Mouse (Mus musculus): ENCODE measurements at regions not wholly inside any gene's neighbourhood (a gene's known extent, or its start where the extent isn't known, plus 50 kb on each side); places are given as distances from the start of the nearest gene placed in this dataset.

DNA sequence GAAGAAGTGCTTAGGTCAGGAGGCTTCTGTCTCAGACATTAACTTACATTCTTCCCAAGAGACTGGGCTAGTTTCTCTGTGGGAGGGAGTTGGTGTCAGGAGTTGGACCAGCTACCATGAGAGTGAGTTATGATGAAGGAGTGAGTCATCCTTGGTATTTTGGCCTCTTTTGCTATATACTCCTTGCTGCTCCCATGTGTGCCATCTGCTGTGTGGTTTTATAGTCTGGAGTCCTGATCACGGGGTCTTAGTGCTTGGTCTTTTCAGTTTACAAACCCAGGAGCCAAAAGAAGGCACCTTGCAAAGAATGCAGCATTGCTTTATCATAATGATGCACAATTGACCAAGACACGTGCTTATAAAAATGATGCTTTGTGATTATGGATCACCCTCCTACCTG lies 56.6 kb downstream of the Zfp503 start:
- intact Hi-C loops (cut with DNase I) = no loop called here
- DNase-seq = no peak

GRCm38 (mm10) chr14:21931944-21932343 lies 57.5 kb downstream of the Zfp503 start:
- intact Hi-C loops (cut with DNase I) = no loop called here
- no peak for DNase-seq

DNA sequence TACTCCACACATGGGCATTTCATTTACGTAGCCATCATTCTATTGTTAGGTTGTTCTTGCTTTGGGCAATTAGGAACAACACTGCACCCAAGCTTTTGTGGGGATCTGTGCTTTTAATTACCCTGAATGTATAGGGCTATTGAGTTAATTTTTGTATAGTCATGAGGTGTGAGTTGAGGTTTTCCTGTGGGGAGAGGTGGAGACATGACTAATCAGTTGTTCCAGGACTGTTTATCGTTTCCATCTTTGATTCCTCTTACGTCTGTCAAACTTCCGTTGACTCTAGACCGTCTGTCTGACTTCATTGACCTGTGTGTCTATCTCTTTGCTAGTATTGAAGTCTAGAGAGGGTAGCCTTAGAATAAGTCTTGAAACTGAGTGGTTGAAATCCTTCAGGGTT lies 60.4 kb downstream of the Zfp503 start:
- DNase-seq = no peak
- intact Hi-C loops (cut with DNase I) = no loop called here

- DNase-seq = no peak
- intact Hi-C loops (cut with DNase I) = no loop called here
Measured at GRCm38 (mm10) chr14:21916671-21917070, 67.9 kb upstream of the Comtd1 start.

DNA sequence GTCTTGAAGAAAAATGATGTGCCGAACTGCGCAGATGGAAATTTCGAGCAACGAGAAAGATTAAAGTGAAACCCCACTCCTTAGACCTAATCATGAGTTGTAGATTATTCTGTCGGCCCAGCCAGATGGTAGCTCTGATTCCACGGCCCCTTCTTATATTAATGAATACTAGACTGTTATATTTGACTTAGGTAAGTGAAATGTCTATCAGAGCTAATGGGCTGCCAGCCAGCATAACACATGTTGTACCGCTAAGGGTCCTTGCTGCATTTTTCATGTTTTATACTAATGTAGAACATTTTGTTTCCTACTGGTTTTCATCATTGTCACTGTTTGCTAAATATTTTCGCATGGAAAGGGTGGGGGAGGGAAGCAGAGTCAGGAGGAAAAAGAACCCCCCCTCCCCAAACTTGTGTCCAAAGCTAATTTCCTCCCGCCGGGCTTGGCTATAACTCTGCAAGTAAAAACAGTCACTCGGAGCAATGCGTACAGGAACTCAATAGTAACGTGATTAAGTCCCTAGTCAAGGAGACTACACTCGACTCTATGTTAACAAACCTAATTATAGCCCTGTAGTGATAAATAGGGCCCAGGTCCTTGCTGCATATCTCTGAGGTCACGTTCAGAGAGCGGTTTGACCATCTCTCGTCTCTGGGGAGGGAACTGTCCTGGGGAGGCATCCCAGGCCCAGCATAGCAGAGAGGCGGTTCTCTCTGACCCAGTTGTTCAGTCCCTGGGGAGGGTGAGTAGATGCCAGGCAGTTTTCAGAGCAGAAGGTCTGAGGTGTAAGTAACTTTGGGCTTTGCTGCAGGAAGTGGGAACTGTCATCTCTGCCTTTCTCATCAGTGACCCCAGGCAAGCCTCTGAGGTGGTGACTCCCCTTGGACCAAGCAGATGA lies 56.0 kb upstream of the Comtd1 start:
- peak; percentile 25 to 35 for DNase-seq
- intact Hi-C loops (cut with DNase I) = no loop called here

GRCm38 (mm10) chr14:21903562-21904497 lies 55.1 kb upstream of the Comtd1 start:
- DNase-seq = peak; percentile 35 to 41
- intact Hi-C loops (cut with DNase I) = loop anchor here (1.0 kb wide), 1 partner anchor 77 kb away; no protein-coding TSS in a partner anchor

DNA sequence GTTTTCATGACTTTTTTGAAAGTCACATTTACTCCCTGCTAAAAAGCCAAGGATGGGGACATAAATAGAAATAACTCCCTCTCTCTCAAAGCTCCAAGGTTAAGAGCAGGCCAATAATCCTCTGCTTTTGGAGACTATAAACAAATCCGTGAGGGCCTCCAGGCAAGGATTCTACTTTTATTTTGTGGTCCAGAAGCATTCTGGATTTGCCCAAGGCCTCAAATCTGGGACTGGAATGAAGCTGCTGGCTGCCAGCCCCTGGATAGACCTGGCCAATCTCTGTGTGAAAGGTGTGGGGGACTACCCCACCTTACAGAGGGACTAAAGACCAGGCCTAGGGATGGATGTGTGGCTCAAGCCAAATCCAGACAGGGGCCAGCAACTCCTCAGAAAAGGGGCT lies 54.1 kb upstream of the Comtd1 start:
- intact Hi-C loops (cut with DNase I) = loop anchor here (1.0 kb wide), 1 partner anchor 78 kb away; no protein-coding TSS in a partner anchor
- no peak for DNase-seq

DNA sequence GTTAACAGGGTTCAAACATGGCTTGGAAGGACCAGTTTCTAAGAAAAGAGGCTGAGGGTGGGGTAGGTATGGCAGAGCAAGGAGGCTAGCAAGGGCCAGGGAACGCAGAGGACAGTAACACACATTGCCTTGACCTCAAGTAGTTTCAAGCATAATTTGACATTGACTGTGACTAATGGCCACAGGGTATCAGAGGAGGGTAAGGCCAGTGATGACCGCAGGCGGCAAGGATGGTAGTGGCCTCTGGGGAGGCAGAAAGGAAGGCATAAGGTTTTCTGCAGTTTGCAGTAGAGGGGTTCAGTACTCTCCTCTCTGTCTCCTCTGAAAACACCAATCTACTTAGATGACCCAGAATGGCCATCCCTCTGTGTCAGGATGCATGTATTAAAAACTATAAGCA lies 53.7 kb upstream of the Comtd1 start:
- intact Hi-C loops (cut with DNase I) = no loop called here

DNA sequence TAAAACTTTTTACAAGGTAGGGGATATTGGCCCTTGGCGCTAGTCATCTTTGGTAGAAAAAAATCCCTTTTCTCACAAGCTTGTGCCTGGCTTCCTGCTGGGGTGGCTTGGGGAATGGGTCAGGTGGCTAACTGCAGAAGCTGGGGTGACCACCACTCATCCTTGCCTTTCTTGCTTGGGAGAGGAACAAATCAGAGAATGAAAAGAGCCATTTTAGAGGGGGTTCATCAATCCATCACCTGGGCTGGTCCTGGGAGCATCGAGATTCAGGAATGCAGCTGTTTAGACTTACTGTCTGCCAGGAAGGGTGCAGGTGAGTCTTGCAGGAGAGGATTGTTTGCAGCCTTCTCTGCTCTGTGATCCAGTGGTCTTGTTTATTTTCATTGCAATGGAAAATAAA lies 52.2 kb upstream of the Comtd1 start:
- intact Hi-C loops (cut with DNase I) = no loop called here
- no peak for DNase-seq

More for the DNA sequence above, 53.7 kb upstream of the Comtd1 start:
- DNase-seq = no peak

GRCm38 (mm10) chr14:21900516-21900915 lies 51.7 kb upstream of the Comtd1 start:
- intact Hi-C loops (cut with DNase I) = no loop called here

More at GRCm38 (mm10) chr14:21900516-21900915, 51.7 kb upstream of the Comtd1 start:
- no peak for DNase-seq
